28 mouse cellular contexts compared by ENCODE assay signal in the genomic region with DNA sequence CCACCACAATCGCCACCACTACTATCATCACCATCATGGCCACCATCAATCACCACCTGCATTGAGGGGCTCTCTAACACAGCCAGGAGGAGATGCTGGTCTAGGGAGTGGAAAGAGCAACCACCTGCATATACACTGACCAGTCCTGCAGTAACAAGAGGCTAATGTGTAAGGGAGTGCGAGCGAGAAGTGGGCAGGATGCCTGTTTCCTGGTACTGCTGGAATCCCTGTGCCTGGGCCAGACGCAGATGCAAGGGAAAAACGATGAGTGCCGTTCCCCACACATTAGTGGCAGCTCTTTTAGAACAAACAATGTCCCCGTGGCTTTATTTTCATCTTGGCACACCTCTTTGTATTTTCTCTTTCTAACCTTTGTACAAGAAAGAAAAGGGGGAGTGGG.
DNase-seq lines count a peak whose midpoint lies in the region; ATAC-seq and TF ChIP-seq lines count a peak whose summit lies in the region.
"Had no signal": no experiment of that assay in that cellular context is flagged by ENCODE, and none has a peak within 500 bp of the region (broad histone marks: within the 10 kb centered on the region; RNA-seq: fewer than 3 reads in every experiment).

No protein-coding gene starts in this region.

- no peak overlapping the region for H3K9ac ChIP-seq in midbrain, embryonic 11.5 days (ENCODE audit: low read length)
- no peak overlapping the region for H3K9ac ChIP-seq in midbrain, postnatal 0 days (replicated peaks; ENCODE audit: low read length, poor library complexity, severe bottlenecking)
- H3K9ac ChIP-seq: forebrain, embryonic 12.5 days; heart, embryonic 12.5 days; hindbrain, embryonic 14.5 days; liver, embryonic 12.5 days; liver, postnatal 0 days; midbrain, embryonic 15.5 days; neural tube, embryonic 12.5 days had no signal

- no peak overlapping the region for H3K4me2 ChIP-seq in midbrain, embryonic 11.5 days
- H3K4me2 ChIP-seq in midbrain, postnatal 0 days (ENCODE audit: low read depth, low read length, poor library complexity, severe bottlenecking): no peak overlapping the region
- H3K4me2 ChIP-seq: forebrain, embryonic 12.5 days; heart, embryonic 12.5 days; hindbrain, embryonic 14.5 days; liver, embryonic 12.5 days; midbrain, embryonic 15.5 days; neural tube, embryonic 12.5 days had no signal

- 89% methylated on average over 7 of the region's 7 CpGs for WGBS in midbrain, embryonic 11.5 days
- WGBS in midbrain, postnatal 0 days: 82% methylated on average over 7 of the region's 7 CpGs

- no peak for ATAC-seq in midbrain, embryonic 11.5 days (ENCODE audit: low FRiP score)
- ATAC-seq in midbrain, postnatal 0 days (ENCODE audit: low FRiP score): no peak
- no peak for ATAC-seq in monocyte, adult 5-6 weeks (replicated peaks; ENCODE audit: insufficient number of reproducible peaks, low FRiP score, low TSS enrichment, poor library complexity, severe bottlenecking)
- ATAC-seq: inflammation-experienced regulatory T-cells, adult 6 months; liver, embryonic 12.5 days; liver, postnatal 0 days; lung, postnatal 0 days; midbrain, embryonic 15.5 days had no signal

- H3K9me3 ChIP-seq in midbrain, embryonic 11.5 days (ENCODE audit: control insufficient read depth, low read length): no peaks in the 10 kb centered on the region
- H3K9me3 ChIP-seq in midbrain, postnatal 0 days (ENCODE audit: low read length): no peaks in the 10 kb centered on the region
- H3K9me3 ChIP-seq: forebrain, embryonic 12.5 days; heart, embryonic 12.5 days; liver, embryonic 12.5 days; midbrain, embryonic 15.5 days; neural tube, embryonic 12.5 days had no signal

- H3K4me1 ChIP-seq in midbrain, embryonic 11.5 days (ENCODE audit: control insufficient read depth, insufficient read depth, low read length): no peaks in the 10 kb centered on the region
- H3K4me1 ChIP-seq in midbrain, postnatal 0 days (ENCODE audit: insufficient read depth, low read length): no peaks in the 10 kb centered on the region
- H3K4me1 ChIP-seq: heart, embryonic 12.5 days; liver, embryonic 12.5 days; midbrain, embryonic 15.5 days; neural tube, embryonic 12.5 days had no signal

- TF ChIP-seq CTCF in midbrain, postnatal 0 days (IDR thresholded peaks at IDR 0.05): no peak

- no peaks in the 10 kb centered on the region for H3K36me3 ChIP-seq in midbrain, embryonic 11.5 days (ENCODE audit: control insufficient read depth, insufficient read depth, low read length)
- H3K36me3 ChIP-seq in midbrain, postnatal 0 days (ENCODE audit: insufficient read depth, low read length): no peaks in the 10 kb centered on the region; the same call in 1 of the 2 replicates
- H3K36me3 ChIP-seq: heart, embryonic 12.5 days; liver, embryonic 12.5 days; midbrain, embryonic 15.5 days; neural tube, embryonic 12.5 days had no signal

- no peak overlapping the region for H3K4me3 ChIP-seq in midbrain, embryonic 11.5 days (ENCODE audit: low read depth, low read length)
- no peak overlapping the region for H3K4me3 ChIP-seq in midbrain, postnatal 0 days (ENCODE audit: low read depth, low read length)
- H3K4me3 ChIP-seq: forebrain, embryonic 12.5 days; heart, embryonic 12.5 days; liver, embryonic 12.5 days; midbrain, embryonic 15.5 days; myocyte; neural tube, embryonic 12.5 days had no signal

- no peaks in the 10 kb centered on the region for H3K27me3 ChIP-seq in midbrain, embryonic 11.5 days (ENCODE audit: control insufficient read depth, insufficient read depth, low read length)
- H3K27me3 ChIP-seq in midbrain, postnatal 0 days (ENCODE audit: insufficient read depth, low read length): no peaks in the 10 kb centered on the region
- H3K27me3 ChIP-seq: forebrain, embryonic 12.5 days; heart, embryonic 12.5 days; liver, embryonic 12.5 days; midbrain, embryonic 15.5 days; neural tube, embryonic 12.5 days had no signal

- no peak overlapping the region for H3K27ac ChIP-seq in midbrain, embryonic 11.5 days (ENCODE audit: low read depth, low read length)
- H3K27ac ChIP-seq in midbrain, postnatal 0 days (ENCODE audit: low read depth, low read length): no peak overlapping the region
- H3K27ac ChIP-seq: forebrain, embryonic 12.5 days; hindbrain, embryonic 14.5 days; liver, embryonic 12.5 days; macrophage; midbrain, embryonic 15.5 days; neural tube, embryonic 12.5 days; stomach, postnatal 0 days had no signal

- peak; percentile 53 for DNase-seq in midbrain, embryonic 11.5 days (ENCODE audit: low spot score, missing footprints)
- no peak for DNase-seq in midbrain, postnatal 0 days (ENCODE audit: low spot score)
- DNase-seq in cerebellum, adult 11 months: peak; percentile 72
- DNase-seq in cerebellum, adult 8-10 months: peak; percentile 71
- DNase-seq in cerebellum, postnatal 25 days: peak; percentile 82 to 83
- DNase-seq in kidney, postnatal 14 days: no peak
- DNase-seq in lung, postnatal 10 days: no peak
- DNase-seq: adrenal gland, adult 8-10 months; B cell, adult 2 months; gastrocnemius, postnatal 14 days; heart, adult 18-20 months; heart, postnatal 4 days; kidney, adult 11 months; kidney, postnatal 25 days; liver, postnatal 0 days; right cerebral cortex, postnatal 4 days had no signal

Comparison
In these comparisons a context has a peak if more than half of its experiments do, and no peak if none do; other contexts are left out.
1. DNase-seq: peak in midbrain, embryonic 11.5 days (single experiment), cerebellum, adult 11 months (single experiment), cerebellum, adult 8-10 months (single experiment) and cerebellum, postnatal 25 days (2 of 2); none in midbrain, postnatal 0 days (single experiment), kidney, postnatal 14 days (single experiment) and lung, postnatal 10 days (single experiment).